Comparison of ENCODE assay signal across 10 mouse cellular contexts in genomic region chr11:106679874-106680273, GRCm38 (mm10).
A peak's percentile ranks its signal among the peaks of the same experiment; 100 is the strongest.
DNase-seq lines count a peak whose midpoint lies in the region; ATAC-seq and TF ChIP-seq lines count a peak whose summit lies in the region.
"Had no signal": no experiment of that assay in that cellular context is flagged by ENCODE, and none has a peak within 500 bp of the region (broad histone marks: within the 10 kb centered on the region; RNA-seq: fewer than 3 reads in every experiment).

No protein-coding gene starts in this region.

- in situ Hi-C loops in CH12.LX (cut with MboI; ENCODE audit: low pct_ligation_motif_present, low pct_unique_long_range_greater_than_20kb, low sequenced_read_pairs): no loop called here

- TF ChIP-seq RAD21 in CH12.LX (IDR thresholded peaks at IDR 0.05; ENCODE audit: low read depth, low read length): peak; percentile 93

- TF ChIP-seq EP300 in CH12.LX (IDR thresholded peaks at IDR 0.05; ENCODE audit: low read length): peak; percentile 4; the same call in 1 of the 2 replicates

- no peaks in the 10 kb centered on the region for H3K9me3 ChIP-seq in CH12.LX (replicated peaks; ENCODE audit: low read length)
- H3K9me3 ChIP-seq: lung, embryonic 15.5 days had no signal

- H3K27ac ChIP-seq in CH12.LX (ENCODE audit: insufficient read depth, low read depth): peak overlapping the region; percentile 84
- H3K27ac ChIP-seq: lung, embryonic 15.5 days had no signal

- dilution Hi-C loops in CH12.LX (cut with MboI; ENCODE audit: extremely low pct_ligation_motif_present, extremely low pct_unique_long_range_greater_than_20kb, low sequenced_read_pairs): no loop called here

- DNase-seq in adrenal gland, postnatal 14 days: peak; percentile 41
- no peak for DNase-seq in adrenal gland, adult 8-10 months
- DNase-seq in layer of hippocampus, adult 11-12 months (ENCODE audit: low spot score): peak; percentile 30
- DNase-seq in layer of hippocampus, postnatal 36 days: no peak
- peak; percentile 84 for DNase-seq in CH12.LX (ENCODE audit: extremely low read depth)
- no peak for DNase-seq in spleen, postnatal 10 days (ENCODE audit: low spot score in 2 of 2)
- DNase-seq in embryo, embryonic 9.5 days (ENCODE audit: extremely low spot score): no peak
- DNase-seq: kidney, adult 11 months had no signal

- H3K4me3 ChIP-seq in CH12.LX (replicated peaks in 1 of 3; ENCODE audit: low read depth in 2 of 3, low read length in 2 of 3, poor library complexity in 1 of 3): no peak overlapping the region
- H3K4me3 ChIP-seq: lung, embryonic 15.5 days had no signal

- TF ChIP-seq CTCF in CH12.LX (conservative IDR thresholded peaks at IDR 0.05 in 1 of 2, IDR thresholded peaks at IDR 0.05 in 1 of 2; ENCODE audit: low read depth in 2 of 2, low read length in 2 of 2): peak; percentile 34 to 88; a peak in 3 of 4 replicates

- no peaks in the 10 kb centered on the region for H3K27me3 ChIP-seq in CH12.LX (replicated peaks)
- H3K27me3 ChIP-seq: lung, embryonic 15.5 days had no signal

- no peak for TF ChIP-seq POLR2A in CH12.LX (IDR thresholded peaks at IDR 0.05; ENCODE audit: low read depth, low read length)

- H3K36me3 ChIP-seq in CH12.LX (replicated peaks in 1 of 2; ENCODE audit: control insufficient read depth in 1 of 2, insufficient read depth in 1 of 2, low read length in 1 of 2): peaks cover 27 to 63% of the 10 kb centered on the region in 2 experiments
- H3K36me3 ChIP-seq: lung, embryonic 15.5 days had no signal

- no peaks in the 10 kb centered on the region for H3K79me2 ChIP-seq in CH12.LX (replicated peaks; ENCODE audit: control insufficient read depth, extremely low read depth, insufficient read depth, poor library complexity, severe bottlenecking)

- ATAC-seq in inflammation-experienced regulatory T-cells, adult 6 months: peak; percentile 53

- peak overlapping the region; percentile 49 for H3K9ac ChIP-seq in CH12.LX (ENCODE audit: insufficient read depth, low read depth)
- H3K9ac ChIP-seq: lung, embryonic 15.5 days had no signal

- H3K4me1 ChIP-seq in CH12.LX (ENCODE audit: control insufficient read depth in 1 of 2, insufficient read depth in 2 of 2): peaks cover 19 to 69% of the 10 kb centered on the region in 2 experiments

- H3K4me2 ChIP-seq in CH12.LX (ENCODE audit: insufficient read depth, low read depth, poor library complexity, severe bottlenecking): peak overlapping the region; percentile 54
- H3K4me2 ChIP-seq: lung, embryonic 15.5 days had no signal

TF ChIP-seq in CH12.LX, 34 proteins besides CTCF, POLR2A, EP300 and RAD21:
- TF ChIP-seq SMC3 (IDR thresholded peaks at IDR 0.05; ENCODE audit: low read depth, low read length): peak; percentile 95
- TF ChIP-seq MAX (IDR thresholded peaks at IDR 0.05; ENCODE audit: low read length): no peak
- no peak for TF ChIP-seq KAT2A (IDR thresholded peaks at IDR 0.05; ENCODE audit: insufficient replicate concordance, low read length)
- TF ChIP-seq ELF1 (IDR thresholded peaks at IDR 0.05; ENCODE audit: low read depth, low read length): peak; percentile 57
- peak; percentile 52; the same call in 1 of the 2 replicates for TF ChIP-seq MEF2A (IDR thresholded peaks at IDR 0.05; ENCODE audit: borderline replicate concordance, low read depth, low read length)
- no peak; the same call in 1 of the 2 replicates for TF ChIP-seq NELFE (IDR thresholded peaks at IDR 0.05; ENCODE audit: low read depth, low read length)
- TF ChIP-seq IRF4 (IDR thresholded peaks at IDR 0.05; ENCODE audit: low read depth, low read length): peak; percentile 66; the same call in 1 of the 2 replicates
- TF ChIP-seq POLR2AphosphoS2 (IDR thresholded peaks at IDR 0.05; ENCODE audit: low read depth, low read length): no peak
- TF ChIP-seq GABPA (IDR thresholded peaks at IDR 0.05; ENCODE audit: insufficient replicate concordance, low read depth, low read length): no peak
- TF ChIP-seq MAZ (IDR thresholded peaks at IDR 0.05; ENCODE audit: low read depth, low read length): no peak
- TF ChIP-seq ZC3H11A (IDR thresholded peaks at IDR 0.05; ENCODE audit: low read depth, low read length): peak; percentile 72
- TF ChIP-seq ETS1 (conservative IDR thresholded peaks at IDR 0.05; ENCODE audit: low read depth, low read length): 0 out of 2 replicates have a peak, but pooled peaks have one; percentile 9
- no peak for TF ChIP-seq JUND (conservative IDR thresholded peaks at IDR 0.05; ENCODE audit: low read depth, low read length)
- TF ChIP-seq MYC (IDR thresholded peaks at IDR 0.05; ENCODE audit: low read depth, low read length): 0 out of 2 replicates have a peak, but pooled peaks have one; percentile 15

Comparison
In these comparisons a context has a peak if more than half of its experiments do, and no peak if none do; other contexts are left out.
1. DNase-seq: peak in adrenal gland, postnatal 14 days (single experiment), layer of hippocampus, adult 11-12 months (single experiment) and CH12.LX (single experiment); none in adrenal gland, adult 8-10 months (single experiment), layer of hippocampus, postnatal 36 days (0 of 2), spleen, postnatal 10 days (0 of 2) and embryo, embryonic 9.5 days (single experiment).